Mouse (Mus musculus) heart, adult 18-20 months (tissue): ENCODE measurements around the gene Ptx4. TPM values are rescaled to one million over a fixed set of nuclear protein-coding genes. Genes with fewer than 3 reads are reported as not detected.
"Not testable (repeated sequence)": the region's sequence is repeated elsewhere in the genome, so short reads cannot be mapped to it uniquely, and the experiment has no call there.

ENCODE experiments used
- DNase-seq, 2 experiments: peaks; one replicate each; pipeline ENCODE4 v3.0.0; 2021 to 2022; ENCODE audit warnings: mixed read lengths in 1 of 2
- total RNA-seq, 2 experiments: library from RNA; stranded (reverse); gene quantifications; 2 replicates each; pipeline ENCODE4 v1.2.3; 2021

Ptx4 gene
- total RNA-seq, 2 experiments from 2014 or later: 2.5 to 3.0 TPM

GRCm38 (mm10) chr17:25115664-25116432 is 4.7 kb upstream of the Ptx4 start, which contains the start of gene Telo2:
Gene Telo2, minus strand, starts transcription at chr17:25115967.
- peak; percentile 95 to 98 for DNase-seq

- DNase-seq: peak; percentile 13 to 26
Measured at GRCm38 (mm10) chr17:25117263-25117662, 3.3 kb upstream of the Ptx4 start.

- peak in 1 of 2 experiments; percentile 41 for DNase-seq
Measured at GRCm38 (mm10) chr17:25123979-25124378, 3.4 kb downstream of the Ptx4 start.

GRCm38 (mm10) chr17:25125442-25126060 is 5.0 kb downstream of the Ptx4 start:
- DNase-seq: not testable (repeated sequence)

GRCm38 (mm10) chr17:25127079-25127478 is 6.5 kb downstream of the Ptx4 start:
- DNase-seq: peak; percentile 31 to 50

- DNase-seq: no peak
Measured at GRCm38 (mm10) chr17:25127681-25128080, 7.1 kb downstream of the Ptx4 start.

GRCm38 (mm10) chr17:25130060-25130459 is 9.5 kb downstream of the Ptx4 start:
- no peak for DNase-seq

GRCm38 (mm10) chr17:25133275-25133698 is 12.7 kb downstream of the Ptx4 start, which contains the start of gene Clcn7:
Gene Clcn7, plus strand, starts transcription at chr17:25133391.
- peak; percentile 96 to 98 for DNase-seq

- no peak for DNase-seq
Measured at GRCm38 (mm10) chr17:25135622-25136021, 15.1 kb downstream of the Ptx4 start.

- DNase-seq: no peak
Measured at GRCm38 (mm10) chr17:25138803-25139202, 18.2 kb downstream of the Ptx4 start.

- no peak for DNase-seq
Measured at GRCm38 (mm10) chr17:25139960-25140359, 19.4 kb downstream of the Ptx4 start.

- no peak for DNase-seq
Measured at GRCm38 (mm10) chr17:25162161-25162560, 41.6 kb downstream of the Ptx4 start, which contains the start of gene Ccdc154. Gene Ccdc154, plus strand, starts transcription at chr17:25162461.

- no peak for DNase-seq
Measured at GRCm38 (mm10) chr17:25163387-25163786, 42.8 kb downstream of the Ptx4 start.

GRCm38 (mm10) chr17:25164770-25165169 is 44.2 kb downstream of the Ptx4 start:
- DNase-seq: no peak

GRCm38 (mm10) chr17:25165970-25166671 is 45.6 kb downstream of the Ptx4 start:
- no peak for DNase-seq

GRCm38 (mm10) chr17:25169706-25170105 is 49.1 kb downstream of the Ptx4 start:
- DNase-seq: no peak

- no peak for DNase-seq
Measured at GRCm38 (mm10) chr17:25172558-25172957, 52.0 kb downstream of the Ptx4 start.

Other genes with a start within 250 kb of the Ptx4 start
- gene Nubp2, start 234.4 kb upstream of the Ptx4 start, total RNA-seq: 10 to 100 TPM; 20.0 to 21.3 TPM
- 10 to 100 TPM; 28.1 to 34.0 TPM for gene Spsb3, start 234.1 kb upstream of the Ptx4 start, total RNA-seq
- gene Eme2, start 225.7 kb upstream of the Ptx4 start, total RNA-seq: 10 to 100 TPM; 18.4 to 22.3 TPM
- gene Mrps34, start 225.6 kb upstream of the Ptx4 start, total RNA-seq: 100 to 1,000 TPM in 1 of 2 experiments, 10 to 100 TPM in 1; 99.9 to 125 TPM
- 10 to 100 TPM; 33.8 to 36.0 TPM for gene Nme3, start 224.3 kb upstream of the Ptx4 start, total RNA-seq
- gene Mapk8ip3, start 183.8 kb upstream of the Ptx4 start, total RNA-seq: 10 to 100 TPM; 55.9 to 64.8 TPM
- gene Jpt2, start 160.1 kb upstream of the Ptx4 start, total RNA-seq: 10 to 100 TPM in 1 of 2 experiments, 1 to 10 TPM in 1; 8.9 to 11.2 TPM
- 10 to 100 TPM in 1 of 2 experiments, 1 to 10 TPM in 1; 9.5 to 10.7 TPM for gene Cramp1l, start 105.0 kb upstream of the Ptx4 start, total RNA-seq
- 1 to 10 TPM; 3.5 to 5.5 TPM for gene Ift140, start 104.7 kb upstream of the Ptx4 start, total RNA-seq
- 10 to 100 TPM; 41.5 to 48.0 TPM for gene Tmem204, start 37.2 kb upstream of the Ptx4 start, total RNA-seq
- 10 to 100 TPM; 11.1 to 14.5 TPM for gene Telo2, start 4.8 kb upstream of the Ptx4 start, total RNA-seq
- 10 to 100 TPM; 26.2 to 31.3 TPM for gene Clcn7, start 12.6 kb downstream of the Ptx4 start, total RNA-seq
- gene Ccdc154, start 41.7 kb downstream of the Ptx4 start, total RNA-seq: not detected
- not detected for gene Gm38655, start 54.7 kb downstream of the Ptx4 start, total RNA-seq
- 10 to 100 TPM; 21.3 to 24.1 TPM for gene BC003965, start 63.8 kb downstream of the Ptx4 start, total RNA-seq
- 1 to 10 TPM; 7.0 to 8.7 TPM for gene Unkl, start 67.6 kb downstream of the Ptx4 start, total RNA-seq
- 10 to 100 TPM; 14.8 to 15.9 TPM for gene Gnptg, start 119.4 kb downstream of the Ptx4 start, total RNA-seq
- 1 to 10 TPM; 7.7 to 9.5 TPM for gene Tsr3, start 119.4 kb downstream of the Ptx4 start, total RNA-seq
- 1 to 10 TPM in 1 of 2 experiments, under 1 TPM in 1; 0.62 to 1.3 TPM for gene Baiap3, start 135.6 kb downstream of the Ptx4 start, total RNA-seq
- gene Ube2i, start 153.9 kb downstream of the Ptx4 start, total RNA-seq: 100 to 1,000 TPM in 1 of 2 experiments, 10 to 100 TPM in 1; 90.7 to 105 TPM
- under 1 TPM; 0.46 to 0.50 TPM for gene Prss34, start 177.6 kb downstream of the Ptx4 start, total RNA-seq
- not detected for gene Prss28, start 187.9 kb downstream of the Ptx4 start, total RNA-seq
- gene Prss29, start 197.9 kb downstream of the Ptx4 start, total RNA-seq: not detected
- under 1 TPM; 0.37 to 0.62 TPM for gene Tpsab1, start 224.8 kb downstream of the Ptx4 start, total RNA-seq
- 1 to 10 TPM; 2.0 to 2.6 TPM for gene Tpsb2, start 245.5 kb downstream of the Ptx4 start, total RNA-seq
- gene Tpsg1, start 248.5 kb downstream of the Ptx4 start, total RNA-seq: not detected